Mouse (Mus musculus) neutrophil, adult 5-6 weeks (primary cell): ENCODE results near the gene Adora2a. TPM values are rescaled to one million over a fixed set of nuclear protein-coding genes. Genes with fewer than 3 reads are reported as not detected.
"Not testable (repeated sequence)": the region's sequence is repeated elsewhere in the genome, so short reads cannot be mapped to it uniquely, and the experiment has no call there.

Experiments used
- ATAC-seq: fragments of 151-379, 151-347 bp; 2 replicates; pipeline ENCODE4 v1.8.0; 2017; ENCODE audit warnings: mild to moderate bottlenecking, moderate TSS enrichment; ENCODE audit not compliant: insufficient number of reproducible peaks, poor library complexity, low FRiP score, severe bottlenecking; ENCODE audit errors: extremely low read depth
- total RNA-seq: library from RNA; stranded (forward); fragments of 200-1000 nt; gene quantifications from 2 replicates; pipeline ENCODE4 v1.2.3, GENCODE M21; 2017

Adora2a gene
- total RNA-seq, 1 experiment from 2014 or later: 3.1 TPM

DNA sequence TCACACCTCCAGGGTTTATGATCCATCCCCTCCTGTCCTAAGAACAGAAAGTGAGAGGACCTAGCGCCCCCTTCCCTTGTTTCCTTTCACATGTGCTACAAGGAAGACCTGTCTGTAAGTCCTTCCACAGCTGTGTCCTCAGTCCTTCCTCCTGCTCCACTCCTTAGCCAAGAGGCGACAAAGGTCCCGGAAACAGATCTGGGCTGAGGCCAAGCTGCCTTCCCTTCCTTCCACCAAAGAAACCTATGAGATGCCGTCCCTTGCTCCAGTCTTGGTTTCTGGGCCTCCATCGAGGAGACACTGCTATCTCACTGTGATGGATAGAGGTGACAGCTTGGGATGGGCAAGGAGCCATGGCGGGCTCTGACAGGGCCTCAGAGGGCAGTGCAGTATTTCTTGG is 18.4 kb downstream of the Adora2a start:
- no peak for ATAC-seq

DNA sequence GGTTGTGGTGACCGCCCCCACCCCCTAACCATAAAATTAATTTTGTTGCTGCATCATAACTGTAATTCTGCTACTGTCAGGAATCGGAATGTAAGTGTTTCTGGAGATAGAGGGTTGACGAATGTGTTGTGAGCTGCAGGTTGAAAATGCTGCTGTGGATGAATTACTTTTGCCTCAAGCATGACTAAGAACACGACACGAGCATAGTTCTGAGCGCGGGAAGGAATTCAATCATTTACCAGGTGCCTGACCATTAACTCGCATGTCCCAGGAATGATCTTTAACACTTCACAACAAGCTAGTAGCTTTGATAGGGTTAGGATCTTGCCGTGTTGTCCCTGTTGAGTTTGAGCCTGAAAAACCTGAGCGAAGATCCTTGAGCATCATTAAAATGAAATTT is 20.6 kb downstream of the Adora2a start:
- ATAC-seq: no peak

DNA sequence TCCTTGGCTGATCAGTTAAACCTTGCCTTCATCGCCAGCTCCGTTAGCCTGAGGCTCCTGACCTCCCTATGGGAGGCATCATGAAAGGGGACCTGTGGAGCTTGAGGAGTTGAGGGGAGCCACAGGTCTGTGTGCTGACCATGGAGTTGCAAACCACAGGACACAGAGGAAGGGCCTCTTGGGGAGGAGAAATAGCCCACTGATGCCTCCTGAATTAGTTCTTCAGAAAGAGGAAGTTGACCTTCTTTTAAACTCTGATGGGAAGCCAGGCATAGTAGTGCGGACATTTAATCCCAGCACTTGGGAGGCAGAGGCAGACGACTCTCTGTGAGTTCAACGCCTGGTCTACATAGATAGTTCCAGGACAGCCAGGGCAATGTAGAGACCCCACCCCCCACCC is 22.2 kb downstream of the Adora2a start:
- no peak for ATAC-seq

DNA sequence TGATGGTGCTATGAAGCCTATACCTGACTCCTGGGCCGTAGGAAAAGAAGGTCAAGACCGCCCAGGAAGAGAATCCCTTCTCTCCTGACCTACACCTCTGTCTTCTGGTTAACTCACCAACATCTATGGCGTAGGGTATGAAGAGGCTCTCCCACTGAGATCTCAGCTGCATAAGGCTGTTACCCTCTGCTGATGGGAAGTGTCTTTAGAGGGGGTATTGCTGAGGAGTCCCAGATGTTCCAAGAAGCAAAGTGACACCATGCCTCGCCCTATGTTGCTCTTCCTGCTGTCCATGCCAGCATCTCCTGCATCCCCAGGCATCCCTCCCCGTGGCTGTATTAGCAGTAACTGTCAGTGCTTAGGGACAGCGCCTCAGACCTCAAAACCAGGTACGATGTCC is 22.7 kb downstream of the Adora2a start:
- ATAC-seq: no peak

DNA sequence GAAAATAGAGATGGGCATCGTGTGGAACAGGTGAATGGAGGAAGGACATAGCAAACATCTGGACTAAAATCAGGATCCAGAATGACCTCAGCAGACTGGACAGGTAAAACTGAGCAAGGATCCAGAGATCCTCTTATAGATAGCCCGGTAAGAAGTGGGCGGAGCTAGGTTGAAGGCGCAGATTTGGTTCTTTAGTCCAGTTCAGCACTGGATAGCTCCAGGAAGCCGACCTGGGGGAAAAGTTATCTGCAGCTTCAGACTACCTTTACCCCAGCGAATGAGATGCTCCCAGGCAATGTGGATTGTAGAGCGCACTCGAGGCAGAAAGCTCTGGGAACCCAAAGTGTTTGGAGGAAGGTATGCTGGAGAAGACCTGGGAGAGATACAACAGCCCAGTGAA is 25.3 kb downstream of the Adora2a start:
- ATAC-seq: no peak

DNA sequence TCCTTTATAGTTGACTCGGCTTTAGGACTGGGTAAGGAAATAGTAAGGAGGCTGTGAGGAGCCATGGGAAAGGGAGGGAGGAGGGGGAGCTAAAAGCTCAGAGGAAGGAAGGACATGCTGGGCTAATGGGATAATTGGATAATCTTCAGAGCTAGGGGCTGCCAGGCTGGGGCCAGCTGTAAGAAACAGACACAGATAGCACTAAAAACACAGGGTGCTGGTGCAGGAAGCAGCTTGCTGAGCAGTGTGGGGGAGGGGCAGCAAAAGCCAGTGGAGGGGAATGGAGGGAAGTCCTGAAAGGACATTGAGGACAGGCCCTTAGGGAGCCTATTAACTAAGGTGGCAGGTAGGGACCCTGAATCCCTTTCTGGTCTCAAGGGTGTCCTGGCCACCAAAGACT is 27.9 kb downstream of the Adora2a start:
- ATAC-seq: not testable (repeated sequence)

DNA sequence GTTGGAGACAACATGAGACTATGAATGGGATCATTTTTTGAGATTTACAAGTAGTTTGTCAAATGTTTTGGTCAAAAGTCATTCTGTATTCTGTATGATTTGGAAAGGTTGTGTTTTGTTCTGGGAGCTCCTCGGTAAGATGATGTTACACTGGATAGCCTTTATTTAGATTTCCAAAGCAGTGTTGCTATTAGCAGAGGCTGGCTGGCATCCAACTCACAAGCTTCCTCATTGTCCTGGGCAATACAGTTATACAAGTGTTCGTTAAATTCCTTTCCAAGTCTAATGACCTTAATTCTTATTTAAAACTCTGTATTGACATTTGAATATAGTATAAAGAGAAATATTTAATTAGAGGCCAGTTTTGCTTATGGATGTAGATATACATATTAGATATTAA is 28.6 kb downstream of the Adora2a start:
- no peak for ATAC-seq

DNA sequence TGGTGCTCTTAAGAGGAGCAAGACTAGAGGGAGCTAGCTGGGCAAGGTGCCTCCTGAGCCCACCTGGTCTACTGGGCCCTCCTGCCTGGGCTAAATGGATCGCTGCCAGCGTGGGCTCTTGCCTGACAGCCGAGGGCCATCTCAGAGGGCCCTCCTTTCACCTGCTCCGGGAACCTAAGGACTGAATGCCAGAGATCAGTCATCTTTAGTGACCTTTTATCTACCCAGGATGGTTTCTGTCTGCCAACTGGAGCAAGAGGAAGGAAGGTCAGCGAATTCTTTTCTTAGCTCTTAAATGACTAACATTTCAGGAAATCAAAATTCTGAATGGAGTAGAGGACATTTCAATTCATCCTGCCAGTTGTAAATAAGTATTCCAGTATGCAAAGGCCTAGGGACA is 33.9 kb downstream of the Adora2a start:
- ATAC-seq: no peak

DNA sequence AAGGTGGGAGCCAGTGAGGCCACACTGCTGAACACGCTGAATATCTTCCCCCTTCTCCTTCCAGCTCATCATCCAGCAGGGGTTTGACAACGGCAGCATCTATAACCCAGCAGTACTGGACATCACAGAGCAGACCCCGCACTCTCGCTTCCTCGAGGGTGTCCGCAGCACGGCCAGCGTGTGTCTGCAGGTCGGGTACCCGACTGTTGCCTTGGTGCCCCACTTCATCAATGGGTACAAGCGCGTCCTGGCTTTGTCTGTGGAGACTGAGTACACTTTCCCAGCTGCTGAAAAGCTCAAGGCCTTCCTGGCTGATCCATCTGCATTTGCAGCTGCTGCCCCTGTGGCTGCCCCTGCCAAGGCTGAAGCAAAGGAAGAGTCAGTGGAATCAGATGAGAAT is 35.9 kb downstream of the Adora2a start:
- ATAC-seq: no peak

DNA sequence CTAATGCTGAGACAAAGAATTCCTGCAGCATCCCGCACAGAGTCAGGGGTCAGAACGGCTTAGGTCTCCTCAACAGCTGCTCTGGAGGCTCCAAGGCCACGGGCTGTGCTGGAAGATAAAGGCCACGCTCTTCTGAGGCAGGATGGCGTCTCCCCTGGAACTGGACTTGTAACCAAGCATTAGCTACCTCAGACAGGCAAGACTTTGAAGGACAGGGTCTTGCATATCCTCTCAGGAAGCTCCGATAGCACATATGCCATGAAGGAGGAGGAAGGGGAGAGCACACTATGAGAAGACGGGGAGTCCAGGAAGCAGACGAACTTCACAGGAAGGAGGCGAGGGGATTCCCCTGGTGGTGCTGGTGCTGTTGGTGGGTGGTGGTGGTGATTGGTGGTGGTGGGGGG is 37.2 kb downstream of the Adora2a start:
- 0 out of 2 replicates have a peak, but pooled peaks have one; percentile 19 for ATAC-seq

DNA sequence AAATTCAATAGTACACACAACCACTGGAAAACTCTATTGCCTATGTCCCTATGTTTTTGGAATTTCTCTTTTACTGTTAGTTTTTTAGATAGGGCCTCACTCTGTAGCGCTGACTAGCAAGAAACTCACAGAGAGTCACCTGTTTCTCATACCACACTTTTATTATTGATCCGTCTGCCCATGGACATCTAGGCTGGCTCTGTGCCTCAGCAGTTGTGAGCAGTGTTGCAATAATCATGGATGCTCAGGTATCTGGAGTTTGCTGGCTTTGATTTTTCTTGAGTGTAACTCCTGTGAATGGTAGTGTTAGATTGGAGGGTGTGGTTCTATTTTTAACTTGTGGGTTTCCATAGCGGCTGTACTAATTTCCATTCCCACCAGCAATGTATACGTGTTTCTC is 38.7 kb downstream of the Adora2a start:
- no peak for ATAC-seq

DNA sequence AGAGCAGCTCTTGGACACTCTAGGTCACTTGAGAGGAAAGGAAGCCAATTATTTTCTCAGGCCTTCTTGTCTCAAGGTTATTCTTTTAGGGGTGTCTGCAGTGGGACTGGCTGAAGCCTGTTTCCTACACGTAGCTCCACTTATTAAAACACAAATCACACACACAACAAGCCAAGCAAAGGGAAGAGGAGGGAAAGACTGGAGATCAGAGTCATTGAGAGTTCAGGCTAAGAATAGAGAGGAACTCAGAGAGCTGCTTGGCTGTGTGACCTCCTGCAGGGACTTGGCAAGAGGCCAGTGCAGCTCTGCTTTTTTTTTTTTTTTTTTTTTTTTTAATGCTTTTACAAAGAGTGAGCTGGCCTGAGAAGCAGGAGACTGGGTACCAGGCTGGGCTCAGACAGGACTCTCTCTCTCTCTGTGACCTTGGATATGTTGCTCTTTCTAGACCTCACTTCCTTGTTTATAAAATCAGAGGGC is 47.6 kb downstream of the Adora2a start:
- ATAC-seq: not testable (repeated sequence)

DNA sequence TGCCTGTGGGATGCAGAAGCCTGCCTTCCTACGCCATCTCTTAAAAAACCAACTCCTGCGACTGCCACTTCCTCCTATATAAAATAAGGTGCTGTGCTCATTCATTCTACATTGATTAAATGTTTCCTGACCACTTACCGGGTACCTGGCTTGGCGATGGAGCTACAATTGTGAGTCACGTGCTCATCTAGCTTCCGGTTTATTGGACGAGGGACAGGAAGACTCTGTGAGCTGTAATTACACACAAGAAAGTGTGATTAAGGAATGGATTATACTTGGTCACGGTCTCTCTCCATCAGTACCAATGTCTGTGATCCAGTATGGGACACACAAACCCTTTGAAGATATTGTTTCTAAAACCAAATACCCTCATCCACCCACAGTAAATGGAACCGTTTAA is 48.1 kb downstream of the Adora2a start:
- no peak for ATAC-seq

DNA sequence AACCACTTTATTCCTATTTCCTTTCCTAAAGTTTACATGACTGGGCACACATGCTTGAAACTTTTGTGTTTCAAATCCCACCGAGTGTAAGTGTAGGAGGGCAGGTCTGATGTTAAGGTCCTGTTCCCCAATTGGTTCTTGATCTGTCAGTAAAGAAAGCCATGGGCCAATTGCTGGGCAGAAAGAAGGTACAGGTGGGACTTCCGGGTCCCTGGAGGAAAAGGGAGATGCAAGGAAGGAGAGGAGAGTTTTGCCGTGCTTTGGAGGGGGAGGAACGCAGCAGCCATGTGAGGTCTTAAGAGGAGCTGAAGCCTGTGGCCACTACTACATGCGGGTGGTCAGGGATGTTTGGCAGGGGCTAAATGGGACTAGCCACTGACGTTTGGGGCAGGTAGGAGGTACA is 48.6 kb downstream of the Adora2a start:
- ATAC-seq: peak; percentile 36

DNA sequence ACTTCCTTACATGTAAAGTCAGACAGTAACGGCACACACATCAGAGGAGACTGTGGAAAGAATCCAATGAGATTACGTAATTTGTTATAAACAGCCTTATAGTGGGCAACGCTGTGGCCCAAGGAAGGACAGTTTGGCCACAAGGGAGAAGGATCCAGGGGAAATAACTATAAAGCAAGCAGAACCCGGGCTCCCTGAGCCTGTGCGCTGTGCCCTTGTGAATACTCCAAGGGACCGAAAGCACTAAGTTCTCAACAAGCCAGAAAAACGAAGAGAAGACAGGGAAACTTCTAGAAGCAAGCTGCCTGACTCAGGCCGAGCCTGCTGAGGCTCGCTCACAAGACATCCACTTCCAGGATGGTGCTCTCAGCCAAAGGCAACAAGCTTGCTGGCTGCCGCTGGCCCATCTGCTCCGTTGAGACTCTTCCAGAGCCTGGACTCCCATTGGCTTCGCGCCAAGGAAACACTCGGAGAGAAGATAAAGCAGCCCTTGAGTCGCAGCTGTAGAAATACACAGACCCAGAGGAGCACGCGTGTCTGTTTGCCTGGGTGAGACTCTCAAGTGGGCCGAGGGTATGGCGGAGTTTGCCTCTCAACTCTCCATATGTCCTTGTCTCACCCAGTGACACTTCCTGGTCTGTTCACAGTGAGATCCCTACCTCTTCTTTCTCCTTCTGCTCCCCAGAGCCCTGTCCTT is 57.1 kb downstream of the Adora2a start:
- not testable (repeated sequence) for ATAC-seq

DNA sequence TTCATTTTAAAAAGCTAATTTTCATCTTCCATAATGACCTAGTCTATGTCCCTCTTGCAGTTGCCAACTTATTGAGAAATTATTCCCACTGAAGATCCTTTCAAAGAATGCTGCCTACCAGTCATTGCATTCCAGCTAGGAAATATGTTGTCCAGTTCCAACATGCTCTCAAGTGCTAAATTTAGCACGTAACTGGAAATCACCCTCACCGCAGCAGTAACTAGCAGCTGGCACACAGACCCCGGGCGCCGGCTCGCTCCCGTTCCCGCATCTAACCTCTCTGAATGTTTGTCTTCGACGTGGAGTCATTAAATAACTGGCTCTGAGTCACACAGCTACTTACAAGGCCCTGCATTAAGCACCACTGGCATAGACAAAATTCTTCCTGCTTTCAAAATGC is 62.0 kb downstream of the Adora2a start:
- no peak for ATAC-seq

Other genes with a start within 250 kb of the Adora2a start
- gene Specc1l, start 104.8 kb upstream of the Adora2a start, total RNA-seq: 52.2 and 55.2 TPM in 2 replicates
- gene Upb1, start 84.2 kb downstream of the Adora2a start, total RNA-seq: 1.0 and 2.3 TPM in 2 replicates
- 22.8 and 26.4 TPM in 2 replicates for gene Snrpd3, start 200.7 kb downstream of the Adora2a start, total RNA-seq
- gene Gucd1, start 201.1 kb downstream of the Adora2a start, total RNA-seq: 86.3 and 87.2 TPM in 2 replicates
- gene Lrrc75b, start 243.5 kb downstream of the Adora2a start, total RNA-seq: 0.25 and 0.58 TPM in 2 replicates
- gene Ggt1, start 244.7 kb downstream of the Adora2a start, total RNA-seq: 4.1 and 4.3 TPM in 2 replicates